Mouse (Mus musculus): ENCODE data around the gene Mex3b.

- no peak for TF ChIP-seq CTCF (IDR thresholded peaks at IDR 0.05; ENCODE audit: low read depth, low read length)
- no peak for TF ChIP-seq POLR2AphosphoS5 (IDR thresholded peaks at IDR 0.05; ENCODE audit: insufficient replicate concordance, low read depth, low read length)
- TF ChIP-seq GATA1 (IDR thresholded peaks at IDR 0.05; ENCODE audit: borderline replicate concordance, low read length), result no peak
- TF ChIP-seq TAL1 (conservative IDR thresholded peaks at IDR 0.05; ENCODE audit: low read depth, low read length), result no peak
- TF ChIP-seq GATA2 (IDR thresholded peaks at IDR 0.05; ENCODE audit: borderline replicate concordance, low read depth, low read length), result no peak
Observed at GRCm38 (mm10) chr7:82842222-82842920, 24.8 kb upstream of the Mex3b start.

All from G1E (cell line).